Mouse (Mus musculus): Measurements from ENCODE around the gene Tbx21. TPM values are rescaled to one million over a fixed set of nuclear protein-coding genes. Genes with fewer than 3 reads are reported as not detected.

Gene Tbx21
- total RNA-seq, 2 experiments from 2014 or later = 0.17 to 0.48 TPM

DNA sequence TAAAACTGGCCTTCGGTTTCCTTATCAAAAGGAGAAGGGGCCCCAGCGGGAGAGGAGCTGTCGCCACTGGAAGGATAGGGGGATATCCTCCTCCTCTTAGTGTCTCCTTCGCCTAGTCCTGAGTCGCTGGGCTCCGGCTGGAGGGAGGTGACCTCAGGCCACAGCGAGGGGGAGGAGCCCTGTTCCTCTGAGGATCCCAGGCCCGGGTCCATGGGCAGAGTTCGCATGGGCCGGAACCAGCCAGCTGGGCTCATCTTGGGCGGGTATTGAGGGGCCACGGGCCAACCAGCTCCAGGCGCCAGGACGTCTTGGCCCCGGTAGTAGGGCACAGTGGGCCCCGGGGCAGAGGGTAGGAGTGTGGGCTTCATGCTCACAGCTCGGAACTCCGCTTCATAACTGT, 16.3 kb downstream of the Tbx21 start:
- intact Hi-C loops (cut with DNase I) = no loop called here
- peak overlapping the region; percentile 66 for H3K27ac ChIP-seq
- peak overlapping the region; percentile 62 for H3K4me3 ChIP-seq
- peak; percentile 74 for DNase-seq
- TF ChIP-seq CTCF (IDR thresholded peaks at IDR 0.05) = no peak

GRCm38 (mm10) chr11:97094600-97094999, 20.5 kb downstream of the Tbx21 start:
- Histone ChIP-seq H3K27ac (no peak overlapping the region), H3K4me3 (no peak overlapping the region)
- TF ChIP-seq CTCF (IDR thresholded peaks at IDR 0.05) = no peak
- intact Hi-C loops (cut with DNase I) = no loop called here
- no peak for DNase-seq

DNA sequence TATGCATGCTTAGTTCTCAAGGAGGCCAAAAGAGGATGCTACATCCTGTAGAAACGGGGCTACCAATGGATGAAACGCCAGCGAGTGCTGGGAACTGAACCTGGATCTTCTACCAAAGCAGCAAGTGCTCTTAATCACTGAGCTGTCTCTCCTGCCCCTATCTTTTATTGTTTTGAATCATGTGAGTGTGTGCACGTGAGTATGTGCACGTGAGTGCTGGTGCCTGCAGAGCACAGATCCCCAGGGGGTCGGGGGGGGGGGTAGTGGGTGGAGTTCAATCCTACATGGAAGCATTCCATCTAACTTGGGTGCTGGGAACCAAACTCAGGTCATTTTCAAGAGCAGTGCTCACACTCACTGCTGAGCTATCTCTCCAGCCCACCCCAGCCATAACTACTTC, 28.8 kb downstream of the Tbx21 start:
- intact Hi-C loops (cut with DNase I) = no loop called here
- Histone ChIP-seq H3K4me3 (no peak overlapping the region), H3K27ac (no peak overlapping the region)
- DNase-seq = no peak
- no peak for TF ChIP-seq CTCF (IDR thresholded peaks at IDR 0.05)

DNA sequence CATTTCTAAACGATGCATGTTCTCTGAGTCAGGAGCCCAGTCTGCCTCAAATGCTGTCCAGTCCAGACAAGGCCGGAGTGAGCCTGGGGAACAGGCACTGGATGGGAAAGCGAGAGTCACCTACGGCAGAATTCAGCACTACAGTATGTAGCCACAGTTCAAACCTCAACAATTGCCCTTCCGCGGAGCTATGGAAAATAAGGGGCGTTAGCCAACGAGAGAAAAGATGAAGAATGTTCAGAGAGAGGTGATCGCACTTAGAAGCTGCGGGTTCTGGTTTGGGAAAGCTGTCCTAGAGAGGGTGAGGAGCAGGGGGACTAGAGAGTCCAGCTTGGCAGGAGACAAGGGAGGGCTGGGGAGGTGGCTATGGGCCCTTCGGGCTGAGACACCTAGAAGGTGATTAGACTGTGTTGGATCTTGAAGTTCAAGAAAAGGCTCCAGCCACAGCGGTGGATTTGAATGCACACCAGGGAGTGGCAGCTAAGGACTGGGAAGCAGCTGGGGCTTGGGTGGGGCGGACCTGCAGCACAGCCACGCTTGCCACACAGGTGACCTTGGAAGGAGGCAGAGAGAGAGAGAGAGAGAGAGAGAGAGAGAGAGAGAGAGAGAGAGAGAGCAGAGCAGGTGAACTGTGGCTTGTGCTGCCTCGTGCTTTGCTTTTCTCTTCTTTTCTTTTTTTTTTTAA, 30.2 kb downstream of the Tbx21 start:
- no peak overlapping the region for H3K27ac ChIP-seq
- no peak overlapping the region for H3K4me3 ChIP-seq
- no peak for TF ChIP-seq CTCF (IDR thresholded peaks at IDR 0.05)
- DNase-seq = no peak
- intact Hi-C loops (cut with DNase I) = no loop called here

DNA sequence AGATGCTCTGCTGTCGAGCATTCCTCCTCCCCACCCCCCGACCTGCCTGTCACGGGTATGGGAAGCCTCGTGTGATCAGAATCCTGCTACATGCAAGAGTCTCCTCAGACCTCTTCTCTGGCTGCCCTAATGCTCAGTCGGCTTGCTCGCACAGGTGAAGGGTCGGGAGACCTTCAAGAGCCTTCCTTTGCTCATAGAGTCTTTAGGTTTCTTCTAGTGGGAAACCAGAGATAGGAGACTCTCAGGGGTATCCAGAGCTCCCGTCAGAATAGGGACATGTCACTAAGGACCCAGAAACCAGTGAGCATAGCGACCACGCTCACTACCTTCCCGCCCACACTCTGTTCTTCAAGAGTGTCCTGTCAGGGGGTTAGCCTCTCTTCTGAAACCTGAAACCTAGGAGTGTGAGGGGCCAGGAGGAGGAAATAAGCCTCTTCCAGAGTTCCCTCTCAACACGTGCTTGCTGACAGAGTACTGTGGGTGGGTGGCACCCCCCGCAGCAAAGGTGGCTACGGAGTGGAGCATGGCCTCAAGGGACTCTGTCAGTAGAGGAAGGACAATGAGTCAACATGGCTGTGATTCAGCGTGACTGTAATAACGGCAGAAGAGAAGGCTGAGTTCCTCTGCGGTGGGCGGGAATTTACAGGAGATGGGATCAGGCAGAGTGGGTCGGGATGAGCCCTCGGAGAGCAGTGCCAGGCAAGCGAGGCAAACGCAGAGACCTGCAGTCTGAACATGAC, 31.6 kb downstream of the Tbx21 start:
- DNase-seq = peak; percentile 20
- TF ChIP-seq CTCF (IDR thresholded peaks at IDR 0.05) = no peak
- H3K27ac ChIP-seq = no peak overlapping the region
- intact Hi-C loops (cut with DNase I) = loop anchor here (2.0 kb wide), 1 partner anchor 99 kb away; no protein-coding TSS in a partner anchor
- H3K4me3 ChIP-seq = peak overlapping the region; percentile 43

DNA sequence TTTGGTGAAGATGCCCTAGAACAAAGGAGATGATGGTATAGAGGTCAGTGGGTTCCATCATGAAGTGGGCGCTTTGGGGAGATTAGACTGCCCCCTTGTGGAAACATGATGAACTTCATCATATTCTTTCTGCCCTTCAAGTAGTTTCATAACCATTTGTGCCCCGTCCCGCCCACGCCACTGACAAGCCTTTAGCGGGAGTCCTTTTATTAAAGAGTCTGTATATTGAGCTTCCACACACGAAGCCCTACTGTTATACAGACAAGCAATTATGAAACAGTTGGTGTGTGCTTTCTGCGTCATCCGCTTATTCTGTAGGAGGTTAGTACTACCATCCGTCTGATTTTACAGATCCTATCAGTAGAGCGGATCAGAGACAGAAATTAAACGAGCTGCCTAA, 32.2 kb downstream of the Tbx21 start:
- Histone ChIP-seq H3K27ac (no peak overlapping the region), H3K4me3 (peak overlapping the region; percentile 43)
- peak; percentile 70 for TF ChIP-seq CTCF (IDR thresholded peaks at IDR 0.05)
- DNase-seq = peak; percentile 61
- intact Hi-C loops (cut with DNase I) = loop anchor here (2.0 kb wide), 1 partner anchor 98 kb away; no protein-coding TSS in a partner anchor

GRCm38 (mm10) chr11:97080291-97080690, 34.8 kb downstream of the Tbx21 start:
- intact Hi-C loops (cut with DNase I) = no loop called here
- TF ChIP-seq CTCF (IDR thresholded peaks at IDR 0.05) = no peak
- Histone ChIP-seq H3K27ac (no peak overlapping the region), H3K4me3 (no peak overlapping the region)
- DNase-seq = no peak

DNA sequence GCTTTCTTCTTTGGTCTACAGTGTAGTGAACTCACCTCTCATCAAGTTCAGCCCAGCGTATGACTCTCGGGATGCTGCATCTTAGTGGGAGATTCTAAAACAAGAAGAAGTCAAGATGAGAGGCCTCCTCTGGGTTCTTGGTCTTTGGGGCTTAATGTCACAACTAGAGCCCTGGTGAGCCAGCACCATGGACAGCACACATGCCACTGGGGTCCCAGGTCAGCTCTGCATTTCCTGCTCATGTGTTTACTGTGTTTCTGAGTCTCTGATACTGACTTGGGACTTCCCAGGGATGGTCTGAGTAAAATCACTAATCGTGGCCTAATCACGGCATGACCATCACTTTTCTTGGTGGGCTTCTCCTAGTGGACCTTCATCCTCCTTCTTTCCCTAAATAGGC, 36.4 kb downstream of the Tbx21 start:
- intact Hi-C loops (cut with DNase I) = no loop called here
- no peak for DNase-seq
- H3K4me3 ChIP-seq = no peak overlapping the region
- H3K27ac ChIP-seq = no peak overlapping the region
- no peak for TF ChIP-seq CTCF (IDR thresholded peaks at IDR 0.05)

GRCm38 (mm10) chr11:97074235-97074634, 40.9 kb downstream of the Tbx21 start:
- intact Hi-C loops (cut with DNase I) = no loop called here

DNA sequence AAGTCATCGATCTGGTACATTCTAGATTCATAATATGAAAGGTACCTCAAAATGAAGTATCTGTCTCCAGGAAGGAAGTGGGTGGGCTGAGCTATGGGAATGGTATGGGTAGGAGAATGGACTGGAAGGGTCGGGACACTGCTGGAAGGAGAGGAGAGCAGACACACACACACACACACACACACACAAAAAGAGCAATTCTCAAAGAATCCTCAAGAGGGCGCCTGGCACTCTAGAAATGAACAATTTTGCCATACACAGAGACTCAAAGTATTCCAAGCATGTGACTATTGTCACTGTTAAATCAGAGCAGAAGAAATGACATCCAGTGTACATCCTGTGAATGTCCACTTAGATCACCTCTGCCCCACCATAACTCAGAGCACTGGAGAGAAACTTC, 42.6 kb downstream of the Tbx21 start:
- no peak for DNase-seq
- peak; percentile 69 for TF ChIP-seq CTCF (IDR thresholded peaks at IDR 0.05)
- no peak overlapping the region for H3K4me3 ChIP-seq
- no peak overlapping the region for H3K27ac ChIP-seq
- intact Hi-C loops (cut with DNase I) = no loop called here

More at GRCm38 (mm10) chr11:97074235-97074634, 40.9 kb downstream of the Tbx21 start:
- no peak for DNase-seq
- Histone ChIP-seq H3K27ac (no peak overlapping the region), H3K4me3 (no peak overlapping the region)
- no peak for TF ChIP-seq CTCF (IDR thresholded peaks at IDR 0.05)

- Histone ChIP-seq H3K27ac (peak overlapping the region; percentile 72), H3K4me3 (no peak overlapping the region)
- no peak for TF ChIP-seq CTCF (IDR thresholded peaks at IDR 0.05)
- intact Hi-C loops (cut with DNase I) = no loop called here
- peak; percentile 63 for DNase-seq
Measured at GRCm38 (mm10) chr11:97071129-97071528, 44.0 kb downstream of the Tbx21 start.

- intact Hi-C loops (cut with DNase I) = no loop called here
- no peak for TF ChIP-seq CTCF (IDR thresholded peaks at IDR 0.05)
Measured at GRCm38 (mm10) chr11:97069770-97070169, 45.4 kb downstream of the Tbx21 start.

GRCm38 (mm10) chr11:97069333-97069732, 45.8 kb downstream of the Tbx21 start:
- no peak for DNase-seq
- no peak overlapping the region for H3K4me3 ChIP-seq
- no peak for TF ChIP-seq CTCF (IDR thresholded peaks at IDR 0.05)
- intact Hi-C loops (cut with DNase I) = no loop called here
- no peak overlapping the region for H3K27ac ChIP-seq

More at GRCm38 (mm10) chr11:97069770-97070169, 45.4 kb downstream of the Tbx21 start:
- H3K4me3 ChIP-seq = no peak overlapping the region
- DNase-seq = no peak
- H3K27ac ChIP-seq = no peak overlapping the region
